Mouse (Mus musculus) megakaryocyte, embryonic 14.5 days (primary cell): ENCODE measurements around the gene Pfkm.

Experiments
- FLI1 ChIP-seq: IDR thresholded peaks from 2 replicates; pipeline ENCODE4 v1.6.1; 2012; ENCODE audit warnings: low read length, inconsistent platforms, mixed read lengths
- GATA1 ChIP-seq: IDR thresholded peaks from 3 replicates; pipeline ENCODE4 v1.6.1; 2012; ENCODE audit warnings: mixed read lengths, low read length, inconsistent platforms, borderline replicate concordance

DNA sequence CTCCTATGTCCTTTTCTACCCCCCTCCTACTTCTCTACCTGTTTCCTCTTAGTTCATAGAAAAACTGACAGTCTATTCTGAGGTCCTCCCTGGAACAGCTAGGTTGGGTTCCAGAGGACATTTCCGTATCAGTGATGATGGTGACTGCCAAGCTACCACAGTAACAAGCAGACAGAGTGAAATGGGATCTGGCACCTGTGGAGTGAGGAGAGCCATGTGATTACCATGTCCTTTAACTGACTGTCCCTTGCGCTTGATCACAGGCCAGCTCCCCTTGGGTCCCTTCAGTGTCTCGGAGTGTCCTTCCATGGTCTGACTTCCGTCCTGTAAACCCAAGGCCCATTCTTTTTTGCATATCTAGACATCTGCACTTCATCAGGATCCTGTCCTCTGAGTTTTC, 38.6 kb downstream of the Pfkm start:
- TF ChIP-seq GATA1 (no peak), FLI1 (no peak)
